Mouse (Mus musculus): ENCODE results near the gene Hist1h2ah. TPM values are rescaled to one million over a fixed set of nuclear protein-coding genes. Genes with fewer than 3 reads are reported as not detected.

Gene Hist1h2ah
- polyA plus RNA-seq, 1 experiment from 2014 or later = 5.5 TPM

GRCm38 (mm10) chr13:21998412-21998811, 37.0 kb downstream of the Hist1h2ah start:
- no peak for DNase-seq (ENCODE audit: low spot score)
- WGBS = 19% methylated on average over 3 of the region's 3 CpGs
- Histone ChIP-seq H3K9me3 (no peaks in the 10 kb centered on the region), H3K27me3 (ENCODE audit: insufficient read depth, poor library complexity, severe bottlenecking) (peaks cover 91% of the 10 kb centered on the region), H3K36me3 (no peaks in the 10 kb centered on the region), H3K4me3 (no peak overlapping the region), H3K27ac (no peak overlapping the region), H3K4me1 (replicated peaks) (peaks cover 22% of the 10 kb centered on the region)

GRCm38 (mm10) chr13:21997821-21998220, 37.5 kb downstream of the Hist1h2ah start:
- H3K36me3 ChIP-seq = no peaks in the 10 kb centered on the region
- peaks cover 88% of the 10 kb centered on the region for H3K27me3 ChIP-seq (ENCODE audit: insufficient read depth, poor library complexity, severe bottlenecking)
- no peak for DNase-seq (ENCODE audit: low spot score)
- peaks cover 22% of the 10 kb centered on the region for H3K4me1 ChIP-seq (replicated peaks)
- H3K9me3 ChIP-seq = no peaks in the 10 kb centered on the region
- H3K4me3 ChIP-seq = peak overlapping the region; percentile 54
- WGBS = 10% methylated on average over 4 of the region's 4 CpGs
- H3K27ac ChIP-seq = no peak overlapping the region

GRCm38 (mm10) chr13:21997201-21997820, 38.1 kb downstream of the Hist1h2ah start:
- peak; percentile 24 for DNase-seq (ENCODE audit: low spot score)
- H3K9me3 ChIP-seq = no peaks in the 10 kb centered on the region
- peaks cover 87% of the 10 kb centered on the region for H3K27me3 ChIP-seq (ENCODE audit: insufficient read depth, poor library complexity, severe bottlenecking)
- peaks cover 22% of the 10 kb centered on the region for H3K4me1 ChIP-seq (replicated peaks)
- no peaks in the 10 kb centered on the region for H3K36me3 ChIP-seq
- WGBS = 1% methylated on average over 21 of the region's 21 CpGs
- H3K27ac ChIP-seq = no peak overlapping the region
- H3K4me3 ChIP-seq = peak overlapping the region; percentile 54

- H3K4me1 ChIP-seq (replicated peaks) = peaks cover 22% of the 10 kb centered on the region
- H3K27me3 ChIP-seq (ENCODE audit: insufficient read depth, poor library complexity, severe bottlenecking) = peaks cover 82% of the 10 kb centered on the region
- WGBS = 1% methylated on average over 13 of the region's 13 CpGs
- peak; percentile 31 for DNase-seq (ENCODE audit: low spot score)
- H3K27ac ChIP-seq = no peak overlapping the region
- H3K36me3 ChIP-seq = no peaks in the 10 kb centered on the region
- H3K4me3 ChIP-seq = peak overlapping the region; percentile 54
- H3K9me3 ChIP-seq = no peaks in the 10 kb centered on the region
These were observed 38.6 kb downstream of the Hist1h2ah start for GRCm38 (mm10) chr13:21996840-21997185.

GRCm38 (mm10) chr13:21996101-21996839, 39.1 kb downstream of the Hist1h2ah start:
- peak; percentile 78 for DNase-seq (ENCODE audit: low spot score)
- 1% methylated on average over 12 of the region's 12 CpGs for WGBS
- H3K36me3 ChIP-seq = no peaks in the 10 kb centered on the region
- peaks cover 81% of the 10 kb centered on the region for H3K27me3 ChIP-seq (ENCODE audit: insufficient read depth, poor library complexity, severe bottlenecking)
- no peak overlapping the region for H3K27ac ChIP-seq
- peak overlapping the region; percentile 54 for H3K4me3 ChIP-seq
- H3K4me1 ChIP-seq (replicated peaks) = peaks cover 22% of the 10 kb centered on the region
- H3K9me3 ChIP-seq = no peaks in the 10 kb centered on the region

DNA sequence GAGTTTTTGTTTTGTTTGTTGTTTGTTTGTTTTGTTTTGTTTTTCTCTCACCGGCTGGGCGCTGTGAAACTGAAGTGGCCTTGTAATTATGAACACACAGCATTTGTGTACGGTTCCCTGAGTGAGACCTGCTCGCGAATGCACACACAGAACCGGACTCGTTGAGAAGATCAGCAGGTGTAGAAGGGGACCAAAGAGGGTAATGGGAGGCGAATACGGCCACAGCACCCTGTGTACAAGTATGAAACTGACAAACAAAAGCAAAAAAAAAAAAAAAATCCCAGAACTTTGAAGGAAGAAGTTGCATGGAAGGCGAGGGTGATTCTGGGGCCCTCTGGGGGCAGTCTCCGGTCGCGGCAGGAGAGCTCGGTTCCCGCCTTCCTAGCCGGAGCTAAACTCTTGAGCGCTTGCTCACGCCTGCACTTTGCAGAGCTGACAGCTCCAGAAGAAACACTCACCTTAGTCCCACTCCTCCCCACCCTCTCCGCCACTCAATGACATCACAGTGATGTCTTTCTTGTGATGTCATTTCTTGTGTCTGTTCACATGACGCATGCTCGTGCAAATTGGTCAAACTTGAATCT, 39.9 kb downstream of the Hist1h2ah start:
- H3K27ac ChIP-seq = no peak overlapping the region
- H3K4me1 ChIP-seq (replicated peaks) = peaks cover 22% of the 10 kb centered on the region
- H3K36me3 ChIP-seq = no peaks in the 10 kb centered on the region
- WGBS = under 1% methylated on average over 21 of the region's 21 CpGs
- DNase-seq (ENCODE audit: low spot score) = peak; percentile 65
- H3K27me3 ChIP-seq (ENCODE audit: insufficient read depth, poor library complexity, severe bottlenecking) = peaks cover 77% of the 10 kb centered on the region
- peak overlapping the region; percentile 54 for H3K4me3 ChIP-seq
- no peaks in the 10 kb centered on the region for H3K9me3 ChIP-seq

DNA sequence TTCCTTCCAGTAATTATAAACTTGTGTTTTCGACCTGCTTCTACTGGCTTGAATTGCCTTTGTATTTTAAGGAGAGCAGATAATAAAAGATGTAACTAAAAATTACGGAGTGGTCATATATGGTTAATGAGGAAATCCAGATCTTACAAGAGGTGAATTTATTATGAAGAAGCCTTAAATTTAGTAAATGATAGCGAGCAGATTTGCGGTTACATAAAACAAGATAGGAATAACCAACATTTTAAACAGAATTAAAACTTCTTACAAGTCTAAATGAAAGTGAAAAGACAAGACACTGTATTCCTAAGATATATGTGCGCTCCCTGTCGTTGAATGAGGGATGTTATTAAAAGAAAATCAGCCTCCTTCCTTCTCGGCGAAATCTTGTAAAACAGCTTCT, 40.5 kb downstream of the Hist1h2ah start:
- DNase-seq (ENCODE audit: low spot score) = no peak
- Histone ChIP-seq H3K27ac (no peak overlapping the region), H3K27me3 (ENCODE audit: insufficient read depth, poor library complexity, severe bottlenecking) (peaks cover 72% of the 10 kb centered on the region), H3K9me3 (no peaks in the 10 kb centered on the region), H3K4me1 (replicated peaks) (peaks cover 22% of the 10 kb centered on the region), H3K36me3 (no peaks in the 10 kb centered on the region), H3K4me3 (peak overlapping the region; percentile 54)
- WGBS = 5% methylated on average over 8 of the region's 8 CpGs

GRCm38 (mm10) chr13:21993957-21994738, 41.2 kb downstream of the Hist1h2ah start:
- H3K4me1 ChIP-seq (replicated peaks) = peaks cover 22% of the 10 kb centered on the region
- H3K36me3 ChIP-seq = no peaks in the 10 kb centered on the region
- H3K9me3 ChIP-seq = no peaks in the 10 kb centered on the region
- WGBS = under 1% methylated on average over 22 of the region's 22 CpGs
- H3K27ac ChIP-seq = no peak overlapping the region
- DNase-seq (ENCODE audit: low spot score) = peak; percentile 72
- H3K4me3 ChIP-seq = peak overlapping the region; percentile 54
- H3K27me3 ChIP-seq (ENCODE audit: insufficient read depth, poor library complexity, severe bottlenecking) = peaks cover 64% of the 10 kb centered on the region

GRCm38 (mm10) chr13:21992550-21992949, 42.8 kb downstream of the Hist1h2ah start:
- Histone ChIP-seq H3K36me3 (no peaks in the 10 kb centered on the region), H3K9me3 (no peaks in the 10 kb centered on the region), H3K27me3 (ENCODE audit: insufficient read depth, poor library complexity, severe bottlenecking) (peaks cover 59% of the 10 kb centered on the region), H3K4me3 (no peak overlapping the region), H3K27ac (no peak overlapping the region), H3K4me1 (replicated peaks) (peaks cover 19% of the 10 kb centered on the region)
- no peak for DNase-seq (ENCODE audit: low spot score)
- WGBS = 85% methylated on average over 5 of the region's 5 CpGs

Other genes starting within 250 kb of the Hist1h2ah start
- gene Hist1h2an, start 248.3 kb downstream of the Hist1h2ah start, polyA plus RNA-seq (2016; fragmentation: Nextera tagmentation; extraction: Ambion mirVana) = 9.9 and 11.4 TPM in 2 replicates
- 2.4 and 3.3 TPM in 2 replicates for gene Hist1h2bp, start 248.1 kb downstream of the Hist1h2ah start, polyA plus RNA-seq (2016; fragmentation: Nextera tagmentation; extraction: Ambion mirVana)
- 18.9 and 20.9 TPM in 2 replicates for gene Hist1h2bq, start 225.4 kb downstream of the Hist1h2ah start, polyA plus RNA-seq (2016; fragmentation: Nextera tagmentation; extraction: Ambion mirVana)
- 2.3 TPM in 1 of 2 replicates, not detected in the other for gene Hist1h2ao, start 225.1 kb downstream of the Hist1h2ah start, polyA plus RNA-seq (2016; fragmentation: Nextera tagmentation; extraction: Ambion mirVana)
- gene Hist1h4m, start 223.8 kb downstream of the Hist1h2ah start, polyA plus RNA-seq (2016; fragmentation: Nextera tagmentation; extraction: Ambion mirVana) = not detected in 2 replicates
- gene Hist1h4n, start 203.4 kb downstream of the Hist1h2ah start, polyA plus RNA-seq (2016; fragmentation: Nextera tagmentation; extraction: Ambion mirVana) = 9.7 and 10.0 TPM in 2 replicates
- gene Hist1h2ap, start 202.1 kb downstream of the Hist1h2ah start, polyA plus RNA-seq (2016; fragmentation: Nextera tagmentation; extraction: Ambion mirVana) = 6,234 and 6,449 TPM in 2 replicates
- 19.3 and 21.2 TPM in 2 replicates for gene Hist1h2br, start 201.8 kb downstream of the Hist1h2ah start, polyA plus RNA-seq (2016; fragmentation: Nextera tagmentation; extraction: Ambion mirVana)
- 20.6 and 24.7 TPM in 2 replicates for gene Zfp184, start 90.5 kb downstream of the Hist1h2ah start, polyA plus RNA-seq (2016; fragmentation: Nextera tagmentation; extraction: Ambion mirVana)
- 0.07 TPM in 1 of 2 replicates, not detected in the other for gene Pom121l2, start 54.4 kb downstream of the Hist1h2ah start, polyA plus RNA-seq (2016; fragmentation: Nextera tagmentation; extraction: Ambion mirVana)
- gene Prss16, start 25.8 kb downstream of the Hist1h2ah start, polyA plus RNA-seq (2016; fragmentation: Nextera tagmentation; extraction: Ambion mirVana) = 0.18 TPM in 1 of 2 replicates, not detected in the other
- 6.6 and 6.9 TPM in 2 replicates for gene Hist1h2bk, start 302 bp upstream of the Hist1h2ah start, polyA plus RNA-seq (2016; fragmentation: Nextera tagmentation; extraction: Ambion mirVana)
- 33.6 and 41.8 TPM in 2 replicates for gene Hist1h4i, start 5.8 kb upstream of the Hist1h2ah start, polyA plus RNA-seq (2016; fragmentation: Nextera tagmentation; extraction: Ambion mirVana)
- 63.1 and 65.4 TPM in 2 replicates for gene Hist1h2ag, start 7.4 kb upstream of the Hist1h2ah start, polyA plus RNA-seq (2016; fragmentation: Nextera tagmentation; extraction: Ambion mirVana)
- gene Hist1h2bj, start 7.6 kb upstream of the Hist1h2ah start, polyA plus RNA-seq (2016; fragmentation: Nextera tagmentation; extraction: Ambion mirVana) = 12.6 and 15.5 TPM in 2 replicates
- gene Vmn1r188, start 48.9 kb upstream of the Hist1h2ah start, polyA plus RNA-seq (2016; fragmentation: Nextera tagmentation; extraction: Ambion mirVana) = not detected in 2 replicates
- not detected in 2 replicates for gene Vmn1r189, start 70.3 kb upstream of the Hist1h2ah start, polyA plus RNA-seq (2016; fragmentation: Nextera tagmentation; extraction: Ambion mirVana)
- gene Vmn1r191, start 148.4 kb upstream of the Hist1h2ah start, polyA plus RNA-seq (2016; fragmentation: Nextera tagmentation; extraction: Ambion mirVana) = not detected in 2 replicates
- not detected in 2 replicates for gene Vmn1r192, start 155.6 kb upstream of the Hist1h2ah start, polyA plus RNA-seq (2016; fragmentation: Nextera tagmentation; extraction: Ambion mirVana)
- not detected in 2 replicates for gene Vmn1r193, start 187.6 kb upstream of the Hist1h2ah start, polyA plus RNA-seq (2016; fragmentation: Nextera tagmentation; extraction: Ambion mirVana)
- not detected in 2 replicates for gene Vmn1r194, start 208.6 kb upstream of the Hist1h2ah start, polyA plus RNA-seq (2016; fragmentation: Nextera tagmentation; extraction: Ambion mirVana)
- not detected in 2 replicates for gene Vmn1r195, start 235.0 kb upstream of the Hist1h2ah start, polyA plus RNA-seq (2016; fragmentation: Nextera tagmentation; extraction: Ambion mirVana)